Mouse (Mus musculus): ENCODE measurements around the gene Ampd3. TPM values are rescaled to one million over a fixed set of nuclear protein-coding genes. Genes with fewer than 3 reads are reported as not detected.

Gene Ampd3
- polyA plus RNA-seq, 1 experiment: 6.9 TPM

DNA sequence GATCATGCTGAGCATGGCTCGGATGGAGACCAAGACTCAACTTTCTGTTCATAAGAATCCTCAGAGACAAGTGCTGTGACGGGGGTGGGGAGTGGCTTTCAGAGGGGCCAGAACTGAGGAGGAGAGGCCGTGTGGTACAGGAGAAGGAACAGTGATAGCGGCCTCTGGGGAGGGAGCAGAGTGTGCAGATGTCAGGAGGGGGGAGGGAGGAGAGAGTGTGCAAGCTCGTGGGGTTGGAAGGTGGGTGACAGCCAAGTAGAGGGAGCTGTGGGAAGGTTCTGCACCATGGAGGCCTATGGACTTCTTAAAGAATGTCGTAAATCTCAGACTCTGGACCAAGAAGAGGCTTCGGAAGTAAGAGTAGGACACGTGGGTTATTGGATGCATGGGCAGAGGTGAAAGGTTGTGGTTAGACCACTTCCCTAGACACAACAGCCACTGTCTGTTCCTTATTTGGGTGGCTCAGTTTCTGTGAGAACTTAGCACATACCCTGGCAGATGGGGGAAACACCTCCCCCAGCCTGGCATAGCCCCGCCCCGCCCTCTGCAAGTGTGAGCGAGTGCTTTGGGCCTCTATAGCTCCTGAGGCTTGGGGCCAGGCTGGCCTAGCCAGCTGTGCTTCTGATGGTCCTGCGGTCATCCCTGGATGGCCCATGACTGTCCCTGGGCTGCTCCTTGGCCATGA lies 28.5 kb downstream of the Ampd3 start:
- WGBS: 61% methylated on average over 12 of the region's 12 CpGs
- TF ChIP-seq CTCF (IDR thresholded peaks at IDR 0.05; ENCODE audit: extremely low read depth, insufficient read length, insufficient replicate concordance, low read depth, low read length) (no peak), POLR2A (IDR thresholded peaks at IDR 0.05; ENCODE audit: low read depth, low read length) (no peak)
- Histone ChIP-seq H3K27ac (ENCODE audit: insufficient read depth, low read depth, low read length) (no peak overlapping the region), H3K4me3 (ENCODE audit: low read depth, low read length) (no peak overlapping the region), H3K36me3 (ENCODE audit: control insufficient read depth, insufficient read depth, low read length) (peaks cover 4% of the 10 kb centered on the region; the same call in 1 of the 2 replicates), H3K4me1 (ENCODE audit: control insufficient read depth, insufficient read depth, insufficient read length, low read length) (peaks cover 23% of the 10 kb centered on the region), H3K27me3 (ENCODE audit: control insufficient read depth, insufficient read depth, low read length) (no peaks in the 10 kb centered on the region)

- Histone ChIP-seq H3K36me3 (ENCODE audit: control insufficient read depth, insufficient read depth, low read length) (peaks cover 8% of the 10 kb centered on the region), H3K27ac (ENCODE audit: insufficient read depth, low read depth, low read length) (no peak overlapping the region), H3K4me1 (ENCODE audit: control insufficient read depth, insufficient read depth, insufficient read length, low read length) (peaks cover 13% of the 10 kb centered on the region; the same call in 1 of the 2 replicates), H3K4me3 (ENCODE audit: low read depth, low read length) (no peak overlapping the region), H3K27me3 (ENCODE audit: control insufficient read depth, insufficient read depth, low read length) (no peaks in the 10 kb centered on the region)
- 80% methylated on average over 11 of the region's 11 CpGs for WGBS
- TF ChIP-seq POLR2A (IDR thresholded peaks at IDR 0.05; ENCODE audit: low read depth, low read length): no peak
- no peak for TF ChIP-seq CTCF (IDR thresholded peaks at IDR 0.05; ENCODE audit: extremely low read depth, insufficient read length, insufficient replicate concordance, low read depth, low read length)
Observed at GRCm38 (mm10) chr7:110797722-110798409, 29.9 kb downstream of the Ampd3 start.

DNA sequence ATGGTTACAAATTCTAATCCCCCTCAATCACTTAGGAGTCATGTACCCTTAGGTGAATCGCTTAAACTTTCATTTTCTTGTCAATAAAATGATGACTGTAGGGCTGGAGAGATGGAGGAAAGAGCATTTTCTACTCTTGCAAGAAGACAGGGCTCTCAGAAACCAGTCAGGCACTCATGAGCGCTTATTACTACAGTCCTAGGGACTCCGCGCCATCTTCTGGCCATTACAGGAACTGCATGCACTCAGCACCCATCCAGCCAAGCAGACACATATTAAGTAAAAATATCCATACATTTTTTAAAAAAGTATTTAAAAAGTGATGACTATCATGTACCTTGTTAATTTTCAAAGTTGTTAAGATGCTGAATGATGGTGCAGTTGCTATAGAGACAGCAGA lies 33.0 kb downstream of the Ampd3 start:
- WGBS: 1% methylated on average over 4 of the region's 4 CpGs
- Histone ChIP-seq H3K4me3 (ENCODE audit: low read depth, low read length) (no peak overlapping the region), H3K4me1 (ENCODE audit: control insufficient read depth, insufficient read depth, insufficient read length, low read length) (no peaks in the 10 kb centered on the region; the same call in 1 of the 2 replicates), H3K36me3 (ENCODE audit: control insufficient read depth, insufficient read depth, low read length) (peaks cover 28% of the 10 kb centered on the region), H3K27ac (ENCODE audit: insufficient read depth, low read depth, low read length) (no peak overlapping the region), H3K27me3 (ENCODE audit: control insufficient read depth, insufficient read depth, low read length) (no peaks in the 10 kb centered on the region)
- TF ChIP-seq POLR2A (IDR thresholded peaks at IDR 0.05; ENCODE audit: low read depth, low read length) (no peak), CTCF (IDR thresholded peaks at IDR 0.05; ENCODE audit: extremely low read depth, insufficient read length, insufficient replicate concordance, low read depth, low read length) (peak; percentile 94; the same call in 1 of the 2 replicates)

DNA sequence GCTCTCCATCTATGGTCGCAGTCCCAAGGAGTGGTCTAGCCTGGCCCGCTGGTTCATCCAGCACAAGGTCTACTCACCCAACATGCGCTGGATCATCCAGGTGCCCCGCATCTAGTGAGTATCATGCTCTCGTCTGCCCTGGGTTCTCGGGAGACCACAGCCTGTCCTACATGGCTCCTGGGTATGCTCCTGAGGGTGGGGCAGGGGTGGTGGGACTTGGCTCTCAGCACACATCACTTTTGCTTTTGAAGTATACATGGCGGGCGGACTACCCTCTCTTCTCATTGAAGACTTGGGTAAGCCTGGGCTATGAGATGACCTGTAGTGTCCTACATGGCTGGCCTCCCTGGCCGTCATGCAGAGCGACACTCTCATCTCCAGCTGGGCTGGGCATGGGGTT lies 35.1 kb downstream of the Ampd3 start:
- TF ChIP-seq CTCF (IDR thresholded peaks at IDR 0.05; ENCODE audit: extremely low read depth, insufficient read length, insufficient replicate concordance, low read depth, low read length) (no peak), POLR2A (IDR thresholded peaks at IDR 0.05; ENCODE audit: low read depth, low read length) (no peak)
- no peaks in the 10 kb centered on the region for H3K27me3 ChIP-seq (ENCODE audit: control insufficient read depth, insufficient read depth, low read length)
- H3K27ac ChIP-seq (ENCODE audit: insufficient read depth, low read depth, low read length): no peak overlapping the region
- no peak overlapping the region for H3K4me3 ChIP-seq (ENCODE audit: low read depth, low read length)
- H3K4me1 ChIP-seq (ENCODE audit: control insufficient read depth, insufficient read depth, insufficient read length, low read length): no peaks in the 10 kb centered on the region
- 97% methylated on average over 10 of the region's 10 CpGs for WGBS
- peaks cover 29% of the 10 kb centered on the region for H3K36me3 ChIP-seq (ENCODE audit: control insufficient read depth, insufficient read depth, low read length)

GRCm38 (mm10) chr7:110804266-110804665 lies 36.3 kb downstream of the Ampd3 start:
- 42% methylated on average over 3 of the region's 3 CpGs for WGBS
- Histone ChIP-seq H3K4me3 (ENCODE audit: low read depth, low read length) (no peak overlapping the region), H3K27ac (ENCODE audit: insufficient read depth, low read depth, low read length) (no peak overlapping the region), H3K4me1 (ENCODE audit: control insufficient read depth, insufficient read depth, insufficient read length, low read length) (no peaks in the 10 kb centered on the region), H3K27me3 (ENCODE audit: control insufficient read depth, insufficient read depth, low read length) (no peaks in the 10 kb centered on the region), H3K36me3 (ENCODE audit: control insufficient read depth, insufficient read depth, low read length) (peaks cover 29% of the 10 kb centered on the region)
- TF ChIP-seq POLR2A (IDR thresholded peaks at IDR 0.05; ENCODE audit: low read depth, low read length) (no peak), CTCF (IDR thresholded peaks at IDR 0.05; ENCODE audit: extremely low read depth, insufficient read length, insufficient replicate concordance, low read depth, low read length) (no peak)

- Histone ChIP-seq H3K4me1 (ENCODE audit: control insufficient read depth, insufficient read depth, insufficient read length, low read length) (no peaks in the 10 kb centered on the region), H3K4me3 (ENCODE audit: low read depth, low read length) (no peak overlapping the region), H3K27me3 (ENCODE audit: control insufficient read depth, insufficient read depth, low read length) (no peaks in the 10 kb centered on the region), H3K36me3 (ENCODE audit: control insufficient read depth, insufficient read depth, low read length) (peaks cover 38% of the 10 kb centered on the region), H3K27ac (ENCODE audit: insufficient read depth, low read depth, low read length) (no peak overlapping the region)
- TF ChIP-seq CTCF (IDR thresholded peaks at IDR 0.05; ENCODE audit: extremely low read depth, insufficient read length, insufficient replicate concordance, low read depth, low read length) (no peak), POLR2A (IDR thresholded peaks at IDR 0.05; ENCODE audit: low read depth, low read length) (no peak)
- 87% methylated on average over 13 of the region's 13 CpGs for WGBS
Observed at GRCm38 (mm10) chr7:110807460-110808030, 39.5 kb downstream of the Ampd3 start.

- H3K27ac ChIP-seq (ENCODE audit: insufficient read depth, low read depth, low read length): no peak overlapping the region
- H3K4me3 ChIP-seq (ENCODE audit: low read depth, low read length): no peak overlapping the region
- H3K4me1 ChIP-seq (ENCODE audit: control insufficient read depth, insufficient read depth, insufficient read length, low read length): no peaks in the 10 kb centered on the region
- H3K36me3 ChIP-seq (ENCODE audit: control insufficient read depth, insufficient read depth, low read length): peaks cover 36% of the 10 kb centered on the region
- WGBS: 82% methylated on average over 3 of the region's 3 CpGs
- no peak for TF ChIP-seq CTCF (IDR thresholded peaks at IDR 0.05; ENCODE audit: extremely low read depth, insufficient read length, insufficient replicate concordance, low read depth, low read length)
- TF ChIP-seq POLR2A (IDR thresholded peaks at IDR 0.05; ENCODE audit: low read depth, low read length): no peak
- H3K27me3 ChIP-seq (ENCODE audit: control insufficient read depth, insufficient read depth, low read length): no peaks in the 10 kb centered on the region
Observed at GRCm38 (mm10) chr7:110808962-110809361, 41.0 kb downstream of the Ampd3 start.

Data from small intestine, adult 2 months (tissue).